Mouse (Mus musculus): ENCODE results near the gene Exd2. TPM values are rescaled to one million over a fixed set of nuclear protein-coding genes. Genes with fewer than 3 reads are reported as not detected.

The Exd2 gene
- total and polyA plus RNA-seq, 2 experiments from 2014 or later = 6.8 to 32.5 TPM

DNA sequence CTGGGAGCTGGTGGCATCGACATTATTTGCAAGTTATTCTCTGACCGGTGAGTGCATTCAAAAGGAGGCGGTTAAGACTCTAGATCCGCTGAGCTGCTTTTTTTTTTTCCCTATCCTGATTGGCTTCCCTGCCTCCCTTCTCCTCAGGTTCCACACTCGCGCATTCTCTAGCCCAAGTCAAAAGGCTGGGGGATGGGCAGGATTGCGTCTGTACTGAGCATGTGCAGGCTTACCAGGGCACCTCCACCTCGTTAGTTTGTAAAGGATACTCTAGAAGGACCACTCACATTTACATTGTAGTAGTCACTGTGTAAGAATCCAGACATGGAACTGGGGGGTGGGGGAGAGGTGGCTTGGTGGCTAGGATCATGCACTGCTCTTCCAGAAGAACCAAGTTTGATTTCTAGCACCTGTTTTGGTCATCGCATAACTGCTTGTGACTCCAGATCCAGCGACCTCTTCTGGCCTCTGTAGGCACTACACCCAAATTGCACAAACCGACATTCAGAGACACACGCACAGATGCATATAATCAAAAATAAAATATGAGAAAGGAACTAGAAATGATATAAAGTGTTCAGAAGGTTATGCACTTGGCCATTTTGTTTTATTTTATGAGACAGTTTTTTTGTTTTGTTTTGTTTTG is 61.5 kb downstream of the Exd2 start:
- no peak for TF ChIP-seq CTCF (IDR thresholded peaks at IDR 0.05; ENCODE audit: low read depth)
- 42% methylated on average over 12 of the region's 12 CpGs for WGBS
- DNase-seq (ENCODE audit: low spot score) (no peak), ATAC-seq (ENCODE audit: insufficient read depth, low read depth) (no peak)
- H3K4me3 ChIP-seq (ENCODE audit: low read depth, low read length) = no peak overlapping the region
- no peaks in the 10 kb centered on the region for H3K36me3 ChIP-seq (replicated peaks; ENCODE audit: control insufficient read depth, insufficient read depth, low read length)
- H3K27ac ChIP-seq (ENCODE audit: low read depth) = no peak overlapping the region
- no peak overlapping the region for H3K4me2 ChIP-seq (ENCODE audit: low read depth, low read length)
- H3K9me3 ChIP-seq (replicated peaks; ENCODE audit: control insufficient read depth, low read length) = no peaks in the 10 kb centered on the region
- H3K4me1 ChIP-seq (ENCODE audit: control insufficient read depth, insufficient read depth) = no peaks in the 10 kb centered on the region
- H3K9ac ChIP-seq (replicated peaks; ENCODE audit: low read depth, low read length) = no peak overlapping the region
- H3K27me3 ChIP-seq (ENCODE audit: control insufficient read depth, insufficient read depth, low read length) = peaks cover 24% of the 10 kb centered on the region

DNA sequence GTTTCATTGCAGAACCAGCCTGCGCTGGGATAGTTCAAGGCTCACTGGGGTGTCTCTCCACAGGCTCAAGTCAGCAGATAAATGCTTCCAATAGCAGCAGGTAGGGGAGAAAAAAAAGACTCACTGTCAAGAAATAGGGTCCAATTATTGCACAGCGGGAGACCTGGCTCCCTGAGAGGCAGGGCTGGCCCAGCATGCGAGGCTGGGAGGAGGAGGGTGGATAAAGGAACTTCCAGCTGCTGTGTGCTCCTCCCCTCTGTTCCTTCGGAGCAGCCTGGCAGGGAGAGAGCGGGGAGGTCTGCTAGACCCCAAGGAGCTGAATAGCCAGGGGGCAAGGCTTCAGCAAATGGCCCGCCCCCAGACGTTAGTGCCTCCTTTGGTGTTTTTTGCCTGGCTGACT is 62.6 kb downstream of the Exd2 start:
- Histone ChIP-seq H3K9me3 (replicated peaks; ENCODE audit: control insufficient read depth, low read length) (no peaks in the 10 kb centered on the region), H3K4me1 (ENCODE audit: control insufficient read depth, insufficient read depth) (no peaks in the 10 kb centered on the region), H3K27ac (ENCODE audit: low read depth) (no peak overlapping the region), H3K27me3 (ENCODE audit: control insufficient read depth, insufficient read depth, low read length) (peaks cover 13% of the 10 kb centered on the region), H3K36me3 (replicated peaks; ENCODE audit: control insufficient read depth, insufficient read depth, low read length) (no peaks in the 10 kb centered on the region), H3K9ac (replicated peaks; ENCODE audit: low read depth, low read length) (no peak overlapping the region), H3K4me3 (ENCODE audit: low read depth, low read length) (no peak overlapping the region), H3K4me2 (ENCODE audit: low read depth, low read length) (no peak overlapping the region)
- WGBS = 51% methylated on average over 6 of the region's 7 CpGs
- DNase-seq (ENCODE audit: low spot score) (no peak), ATAC-seq (ENCODE audit: insufficient read depth, low read depth) (no peak)
- no peak for TF ChIP-seq CTCF (IDR thresholded peaks at IDR 0.05; ENCODE audit: low read depth)
- TF ChIP-seq EP300 (IDR thresholded peaks at IDR 0.05; ENCODE audit: low read depth) = no peak

DNA sequence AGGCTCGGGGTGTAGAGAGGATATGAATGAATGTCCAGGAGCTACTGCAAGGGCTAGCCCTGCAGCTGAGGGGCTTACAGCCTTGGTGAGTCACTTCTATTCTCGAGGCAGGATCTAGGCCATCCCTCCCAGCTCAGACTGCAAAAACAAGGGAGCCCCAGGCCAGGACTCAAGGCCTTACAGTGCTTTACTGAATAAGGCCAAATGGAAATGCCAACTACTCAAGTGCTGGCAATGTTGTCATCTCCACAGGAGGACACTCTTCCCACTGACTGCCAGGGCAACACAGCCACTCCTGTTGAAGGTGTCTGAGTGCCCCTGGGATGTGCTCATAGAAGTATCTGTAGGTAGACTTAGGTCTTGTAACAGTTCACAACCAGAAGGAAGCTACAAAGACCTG is 63.6 kb downstream of the Exd2 start:
- no peak for TF ChIP-seq CTCF (IDR thresholded peaks at IDR 0.05; ENCODE audit: low read depth)
- TF ChIP-seq EP300 (IDR thresholded peaks at IDR 0.05; ENCODE audit: low read depth) = no peak
- Histone ChIP-seq H3K27ac (ENCODE audit: low read depth) (no peak overlapping the region), H3K4me2 (ENCODE audit: low read depth, low read length) (no peak overlapping the region), H3K9me3 (replicated peaks; ENCODE audit: control insufficient read depth, low read length) (no peaks in the 10 kb centered on the region), H3K36me3 (replicated peaks; ENCODE audit: control insufficient read depth, insufficient read depth, low read length) (no peaks in the 10 kb centered on the region), H3K27me3 (ENCODE audit: control insufficient read depth, insufficient read depth, low read length) (0 out of 2 replicates have a peak, but pooled peaks cover 5% of the 10 kb centered on the region), H3K9ac (replicated peaks; ENCODE audit: low read depth, low read length) (no peak overlapping the region), H3K4me3 (ENCODE audit: low read depth, low read length) (no peak overlapping the region), H3K4me1 (ENCODE audit: control insufficient read depth, insufficient read depth) (0 out of 2 replicates have a peak, but pooled peaks cover 2% of the 10 kb centered on the region)
- no peak for ATAC-seq (ENCODE audit: insufficient read depth, low read depth)
- 71% methylated on average over 2 of the region's 2 CpGs for WGBS
- no peak for DNase-seq (ENCODE audit: low spot score)

DNA sequence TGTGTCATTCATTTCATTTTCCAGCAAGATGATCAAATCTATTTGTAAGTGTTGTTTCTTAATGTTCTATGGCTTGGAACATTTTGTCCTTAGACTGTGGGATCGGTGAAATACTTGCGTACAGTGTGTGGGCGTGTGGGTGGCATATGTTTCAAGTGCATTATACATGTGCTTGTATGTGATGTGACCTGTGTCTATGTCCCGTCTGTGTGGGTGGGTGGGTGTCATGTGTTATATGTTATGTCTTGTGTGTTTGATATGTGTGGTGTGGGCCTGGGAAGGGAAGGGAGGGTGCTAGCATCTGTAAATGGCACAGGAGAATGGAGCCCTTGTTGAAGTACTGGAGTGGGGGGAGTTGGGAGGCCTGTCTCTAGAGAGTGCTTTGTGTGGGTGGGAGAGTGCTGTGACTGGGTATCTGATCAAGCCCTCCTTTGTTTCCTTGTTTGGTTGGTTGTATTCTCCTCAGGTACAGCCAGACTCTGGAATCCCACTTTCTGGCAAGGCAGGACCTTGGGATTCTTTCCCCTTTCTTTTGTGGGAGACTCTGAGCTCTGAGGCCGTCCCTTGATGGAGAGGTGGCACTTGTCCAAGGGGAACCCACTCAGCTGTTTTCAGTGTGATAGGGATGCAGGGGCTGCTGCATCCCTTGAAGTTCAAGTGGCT is 65.0 kb downstream of the Exd2 start:
- no peak overlapping the region for H3K4me3 ChIP-seq (ENCODE audit: low read depth, low read length)
- 74% methylated on average over 5 of the region's 5 CpGs for WGBS

DNA sequence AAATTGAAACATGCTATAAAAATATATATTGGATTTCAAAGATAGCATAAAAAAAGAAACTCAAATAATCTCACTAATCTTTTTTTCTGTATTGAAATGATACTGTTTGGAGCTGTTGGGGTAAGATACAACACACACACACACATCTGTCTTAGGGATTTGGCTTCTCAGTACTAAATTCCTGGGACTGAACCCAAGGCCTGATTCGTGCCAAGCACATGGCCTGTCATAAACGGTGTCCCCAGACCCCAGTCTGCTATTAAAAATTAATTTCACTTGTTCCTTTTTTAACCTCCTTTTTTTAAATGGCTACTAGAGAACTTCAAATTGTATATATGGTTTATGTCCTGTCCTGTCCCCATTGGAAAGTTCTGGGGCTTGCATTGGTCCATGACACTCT is 67.2 kb downstream of the Exd2 start:
- Histone ChIP-seq H3K4me3 (ENCODE audit: low read depth, low read length) (no peak overlapping the region), H3K9ac (replicated peaks; ENCODE audit: low read depth, low read length) (no peak overlapping the region), H3K9me3 (replicated peaks; ENCODE audit: control insufficient read depth, low read length) (no peaks in the 10 kb centered on the region), H3K4me1 (ENCODE audit: control insufficient read depth, insufficient read depth) (0 out of 2 replicates have a peak, but pooled peaks cover 5% of the 10 kb centered on the region), H3K36me3 (replicated peaks; ENCODE audit: control insufficient read depth, insufficient read depth, low read length) (no peaks in the 10 kb centered on the region), H3K4me2 (ENCODE audit: low read depth, low read length) (no peak overlapping the region), H3K27me3 (ENCODE audit: control insufficient read depth, insufficient read depth, low read length) (no peaks in the 10 kb centered on the region), H3K27ac (ENCODE audit: low read depth) (no peak overlapping the region)
- DNase-seq (ENCODE audit: low spot score) (no peak), ATAC-seq (ENCODE audit: insufficient read depth, low read depth) (no peak)
- WGBS = 53% methylated on average over 2 of the region's 2 CpGs
- TF ChIP-seq CTCF (IDR thresholded peaks at IDR 0.05; ENCODE audit: low read depth) (no peak), EP300 (IDR thresholded peaks at IDR 0.05; ENCODE audit: low read depth) (no peak)

More for the DNA sequence above, 65.0 kb downstream of the Exd2 start:
- no peak for TF ChIP-seq CTCF (IDR thresholded peaks at IDR 0.05; ENCODE audit: low read depth)
- TF ChIP-seq EP300 (IDR thresholded peaks at IDR 0.05; ENCODE audit: low read depth) = no peak
- Histone ChIP-seq H3K27me3 (ENCODE audit: control insufficient read depth, insufficient read depth, low read length) (no peaks in the 10 kb centered on the region), H3K4me2 (ENCODE audit: low read depth, low read length) (no peak overlapping the region), H3K9ac (replicated peaks; ENCODE audit: low read depth, low read length) (no peak overlapping the region), H3K27ac (ENCODE audit: low read depth) (no peak overlapping the region), H3K36me3 (replicated peaks; ENCODE audit: control insufficient read depth, insufficient read depth, low read length) (no peaks in the 10 kb centered on the region), H3K9me3 (replicated peaks; ENCODE audit: control insufficient read depth, low read length) (no peaks in the 10 kb centered on the region), H3K4me1 (ENCODE audit: control insufficient read depth, insufficient read depth) (0 out of 2 replicates have a peak, but pooled peaks cover 5% of the 10 kb centered on the region)
- DNase-seq (ENCODE audit: low spot score) = no peak
- ATAC-seq (ENCODE audit: insufficient read depth, low read depth) = no peak
